Mouse (Mus musculus) embryonic stem cell, embryonic (primary cell): ENCODE measurements at regions not wholly inside any gene's neighbourhood (a gene's known extent, or its start where the extent isn't known, plus 50 kb on each side); places are given as distances from the start of the nearest gene placed in this dataset.

Experiments used
- CTCF ChIA-PET, 4 experiments: fragments of 300-600 bp in 2 of 4; fragments of 350-600 bp in 2 of 4; sonication (Branson Sonifier 250); formaldehyde crosslinking; loops; one replicate each; lab custom pipeline; 2022; ENCODE audit warnings: inconsistent platforms in 2 of 4; lab: Charles Lee
- POLR2A ChIA-PET, 4 experiments: fragments of 300-600 bp in 2 of 4; fragments of 350-600 bp in 2 of 4; sonication (Branson Sonifier 250); formaldehyde crosslinking; loops; one replicate each; lab custom pipeline; 2022; ENCODE audit warnings: antibody characterized with exemption in 4 of 4, inconsistent platforms in 1 of 4; lab: Charles Lee

DNA sequence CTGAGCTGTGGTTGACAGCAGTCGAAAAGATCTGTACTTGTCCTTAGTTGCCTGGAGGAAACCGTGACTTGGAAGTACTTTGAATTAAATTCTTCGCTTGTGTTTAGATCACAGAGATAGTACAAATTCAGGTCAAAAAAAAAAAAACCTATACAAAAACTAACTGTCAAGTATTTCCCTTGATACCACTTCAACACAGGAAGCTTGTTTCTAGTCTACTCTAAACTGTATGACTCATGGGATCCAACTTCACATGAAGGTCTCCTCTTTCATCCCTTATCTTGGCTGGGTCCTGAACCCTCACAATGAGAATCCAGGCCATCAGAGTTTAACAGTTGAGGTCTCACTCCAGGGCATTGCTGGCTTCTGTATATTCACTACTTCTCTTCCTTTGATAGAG is 54.8 kb downstream of the Tmem30b start:
- ChIA-PET CTCF (interaction anchor here in 1 of 4 experiments (0.6 kb wide), 1 partner anchor 26 kb away, joined by 8 read pairs; no protein-coding TSS in a partner anchor), POLR2A (no interaction called here)

DNA sequence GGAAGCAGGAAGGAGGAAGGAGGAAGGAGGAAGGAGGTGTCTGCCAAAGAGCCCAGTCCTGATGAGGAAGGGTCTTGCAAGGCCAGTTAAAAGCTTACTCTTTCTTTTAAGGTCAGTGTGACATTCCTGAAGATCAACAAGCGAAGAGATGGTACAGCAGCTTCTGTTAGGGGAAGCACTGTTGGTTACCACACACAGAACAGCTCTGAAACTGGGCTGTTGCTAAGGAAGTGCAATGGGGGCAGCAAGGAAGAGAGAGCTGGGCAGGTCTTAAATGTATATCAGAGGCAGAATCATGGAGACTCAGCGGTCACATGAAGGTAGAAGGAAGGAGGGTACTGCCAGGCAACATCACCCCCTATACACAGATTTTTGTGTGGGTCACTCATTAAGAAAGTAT is 63.3 kb downstream of the Tmem30b start:
- CTCF ChIA-PET: interaction anchor here in 1 of 4 experiments (1.0 kb wide), 1 partner anchor 34 kb away, joined by 3 read pairs; no protein-coding TSS in a partner anchor
- POLR2A ChIA-PET: interaction anchor here in 1 of 4 experiments (0.6 kb wide), 2 partner anchors 449 to 745 kb away, joined by 3 to 6 read pairs; no protein-coding TSS in a partner anchor

DNA sequence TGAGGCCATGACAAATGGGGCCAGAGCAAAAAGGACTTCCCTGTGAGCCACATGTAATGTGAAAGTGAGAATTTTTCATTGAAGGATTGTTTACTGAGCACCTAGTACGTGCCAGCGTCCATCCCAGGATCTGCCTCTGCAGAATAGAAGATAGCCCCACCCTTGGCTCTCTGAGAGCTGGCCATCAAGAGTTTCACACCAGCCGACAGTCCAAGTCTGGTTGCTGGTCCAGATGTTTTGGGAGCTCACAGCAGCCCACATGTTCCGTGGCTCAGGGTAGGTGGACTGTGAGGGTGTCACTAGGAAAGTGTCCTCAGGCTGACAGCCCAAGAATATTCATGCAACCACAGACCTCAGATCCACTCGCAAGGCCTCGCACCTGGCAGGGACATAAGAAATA is 63.9 kb downstream of the Tmem30b start:
- ChIA-PET CTCF (interaction anchor here in 1 of 4 experiments (0.6 to 1.0 kb wide), 2 partner anchors 34 to 74 kb away, joined by 3 read pairs; no protein-coding TSS in a partner anchor), POLR2A (interaction anchor here in 2 of 4 experiments (0.6 kb wide), 3 partner anchors 448 to 745 kb away, joined by 3 to 6 read pairs (median 3); no protein-coding TSS in a partner anchor)

DNA sequence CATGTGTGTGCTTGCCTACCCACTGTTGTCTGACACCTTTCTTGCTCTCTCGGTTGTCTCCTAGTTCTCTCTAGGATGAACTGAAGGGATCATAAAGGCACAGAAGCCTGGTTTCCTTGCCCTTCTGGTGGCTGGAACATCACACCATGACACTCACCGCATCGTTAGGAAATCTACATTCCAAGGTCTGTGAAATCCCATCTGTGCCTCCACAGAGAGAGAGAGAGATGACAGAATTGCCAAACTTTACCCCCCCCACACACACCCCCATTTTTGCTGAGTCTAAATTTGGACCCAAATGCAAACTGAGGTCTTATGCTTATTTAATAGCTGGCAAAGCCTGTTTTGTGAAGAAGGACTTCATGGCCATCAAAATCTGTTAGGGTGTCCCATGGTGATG is 64.5 kb downstream of the Tmem30b start:
- CTCF ChIA-PET: interaction anchor here in 1 of 4 experiments (0.6 to 1.0 kb wide), 2 partner anchors 35 to 74 kb away, joined by 3 read pairs; no protein-coding TSS in a partner anchor
- POLR2A ChIA-PET: interaction anchor here in 1 of 4 experiments (0.6 kb wide), 1 partner anchor 598 kb away, joined by 3 read pairs; no protein-coding TSS in a partner anchor

DNA sequence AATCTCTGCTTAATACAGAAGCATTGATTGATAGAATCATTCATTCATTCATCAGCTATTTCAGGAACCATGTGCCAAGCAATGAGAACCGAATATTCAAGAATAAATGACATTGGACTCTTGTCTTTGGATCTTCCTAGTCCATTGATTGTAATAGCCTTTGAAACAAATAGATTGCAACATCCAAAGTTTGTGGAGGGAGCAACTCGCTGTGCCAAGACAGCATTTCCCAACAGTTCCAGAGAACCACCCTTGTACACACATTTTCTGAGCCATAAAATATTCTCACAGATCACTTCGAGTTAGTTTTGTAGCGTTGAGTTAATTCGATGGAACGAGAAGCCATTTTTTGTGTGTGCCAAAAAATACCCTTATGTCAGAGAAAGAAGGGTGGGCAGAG is 65.0 kb downstream of the Tmem30b start:
- ChIA-PET CTCF (no interaction called here), POLR2A (no interaction called here)

DNA sequence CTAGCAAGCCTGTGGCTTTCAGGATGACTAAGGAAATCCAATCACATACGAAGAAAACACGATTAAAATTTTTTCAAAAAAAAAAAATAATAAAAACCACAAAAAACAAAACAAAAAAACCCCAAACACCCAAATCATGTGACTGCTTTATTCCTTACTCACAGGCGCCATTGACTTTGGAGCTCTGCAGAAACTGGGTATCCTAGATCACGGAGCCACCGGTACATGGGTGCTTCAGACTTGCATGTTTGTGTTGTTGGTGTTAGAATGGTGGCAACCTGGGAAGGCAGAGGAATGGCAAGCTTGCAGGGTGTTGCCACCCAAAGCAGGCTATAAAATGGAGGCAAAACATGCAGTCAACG is 65.6 kb downstream of the Tmem30b start:
- CTCF ChIA-PET: interaction anchor here in 1 of 4 experiments (1.4 kb wide), 1 partner anchor 37 kb away, joined by 5 read pairs; no protein-coding TSS in a partner anchor

DNA sequence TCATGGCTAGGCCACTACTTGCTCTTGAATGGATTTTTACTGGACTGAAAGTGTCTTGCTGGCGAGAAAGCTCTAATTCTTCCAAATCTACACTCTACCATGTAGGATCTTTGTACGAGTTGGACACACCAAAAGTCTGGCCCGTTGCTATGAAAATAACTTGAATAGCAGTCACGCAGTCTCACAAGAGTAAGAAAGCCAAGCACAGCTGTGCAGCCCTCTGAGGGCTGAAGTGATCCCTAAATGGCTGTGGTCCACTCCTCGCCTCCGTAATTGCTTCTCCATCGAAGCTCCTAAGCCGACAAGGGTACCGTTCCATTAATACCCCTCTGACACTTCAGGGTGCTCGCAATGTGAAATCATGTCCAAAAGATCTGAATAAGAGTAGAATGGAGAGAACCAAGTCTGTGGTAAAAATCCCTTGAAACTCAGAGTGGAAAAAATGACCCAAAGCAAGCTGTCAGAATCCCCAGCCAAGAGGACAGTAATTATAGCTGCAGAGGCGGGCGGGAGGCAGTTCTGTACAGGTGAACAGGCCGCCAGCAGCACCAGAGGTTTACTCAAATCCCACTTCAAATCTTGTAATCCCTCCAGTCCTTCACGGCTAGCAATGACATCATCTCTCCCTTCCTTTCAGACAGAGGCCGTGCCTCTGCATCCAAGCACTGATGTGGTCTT is 66.1 kb downstream of the Tmem30b start:
- ChIA-PET CTCF (interaction anchor here in 2 of 4 experiments (1.4 to 1.6 kb wide), 2 partner anchors 37 to 38 kb away, joined by 5 to 6 read pairs; no protein-coding TSS in a partner anchor), POLR2A (no interaction called here)

More for the DNA sequence above, 65.6 kb downstream of the Tmem30b start:
- POLR2A ChIA-PET: no interaction called here

DNA sequence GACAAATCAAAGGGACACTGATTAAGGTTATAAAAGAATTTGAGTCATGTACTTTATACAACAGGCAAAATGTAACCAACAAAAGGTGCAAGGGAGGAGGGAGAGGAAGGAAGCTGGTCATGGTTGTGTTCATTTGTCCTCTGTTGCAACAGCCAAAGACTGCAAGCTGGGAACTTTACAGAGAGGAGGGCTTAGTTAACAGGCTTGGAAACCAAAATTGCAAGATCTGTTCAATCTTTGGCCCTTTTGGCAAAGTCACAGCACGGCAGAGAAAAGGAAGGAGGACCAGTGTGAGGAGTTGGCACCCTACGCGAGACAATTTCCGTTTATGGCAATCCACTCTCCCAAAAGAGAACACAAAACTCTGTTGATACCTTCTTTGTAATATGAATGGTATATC is 67.6 kb downstream of the Tmem30b start:
- ChIA-PET POLR2A (no interaction called here), CTCF (interaction anchor here in 1 of 4 experiments (1.6 kb wide), 1 partner anchor 38 kb away, joined by 6 read pairs; no protein-coding TSS in a partner anchor)

DNA sequence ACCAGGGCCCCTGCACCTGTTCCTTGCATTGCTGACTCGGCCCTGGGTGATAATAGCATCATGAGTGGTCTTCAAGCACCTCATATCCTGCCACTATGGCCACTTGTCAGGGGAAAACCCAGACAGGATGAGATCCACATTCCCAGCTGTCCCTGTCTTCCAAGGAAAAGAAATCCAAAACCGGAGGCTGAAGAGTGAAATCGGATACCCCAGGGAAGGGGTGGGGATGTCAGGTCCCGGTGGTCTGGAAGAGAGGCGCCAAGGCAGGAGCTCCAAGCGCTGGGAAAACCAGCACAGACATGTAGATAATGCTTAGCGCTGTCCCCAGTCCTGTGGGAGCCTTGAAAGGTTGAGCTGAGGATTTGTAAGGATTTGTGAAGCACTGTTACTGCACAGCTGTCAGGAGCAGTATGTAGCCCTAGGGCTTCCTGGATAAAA is 69.8 kb downstream of the Tmem30b start:
- ChIA-PET POLR2A (interaction anchor here in 1 of 4 experiments (0.7 kb wide), 1 partner anchor 9 kb away, joined by 5 read pairs; no protein-coding TSS in a partner anchor), CTCF (no interaction called here)

DNA sequence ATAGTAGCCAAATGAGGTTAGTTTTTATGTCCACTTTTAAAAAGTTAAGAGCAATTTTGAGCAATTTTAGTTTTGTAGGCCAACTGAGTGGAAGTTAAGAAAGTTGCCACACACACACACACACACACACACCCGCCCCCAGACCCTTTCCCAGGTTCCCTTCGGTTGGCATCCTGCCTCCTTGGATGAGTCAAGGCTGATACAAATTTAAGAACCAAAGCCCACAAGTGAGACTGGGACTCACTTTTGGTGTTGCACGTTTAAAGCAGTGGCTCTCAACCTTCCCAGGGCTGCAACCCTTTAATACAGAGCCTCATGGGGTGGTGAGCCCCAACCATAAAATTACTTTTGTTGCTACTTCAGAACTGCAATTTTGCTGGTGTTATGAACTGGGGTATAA is 70.4 kb downstream of the Tmem30b start:
- POLR2A ChIA-PET: no interaction called here
- CTCF ChIA-PET: no interaction called here

DNA sequence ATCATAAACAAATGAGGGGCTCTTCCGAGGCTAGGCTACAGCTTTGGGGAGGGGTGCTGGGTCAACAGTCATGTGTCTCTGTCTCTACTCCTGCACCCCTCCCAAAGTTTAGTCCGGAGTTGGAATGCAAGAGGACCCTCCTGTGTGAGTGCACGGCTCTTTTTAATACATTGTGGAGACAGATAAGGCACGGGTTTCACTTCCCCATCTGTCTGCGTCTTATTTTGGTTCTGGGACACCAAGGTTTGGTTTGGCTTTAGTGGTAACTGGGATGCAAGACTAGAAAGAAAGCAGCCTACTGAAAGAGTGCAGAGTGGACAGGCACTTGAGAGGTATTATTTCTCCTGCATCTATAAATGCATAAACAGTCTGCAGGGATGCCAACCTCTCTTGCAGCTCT is 71.2 kb downstream of the Tmem30b start:
- CTCF ChIA-PET: no interaction called here
- POLR2A ChIA-PET: no interaction called here

DNA sequence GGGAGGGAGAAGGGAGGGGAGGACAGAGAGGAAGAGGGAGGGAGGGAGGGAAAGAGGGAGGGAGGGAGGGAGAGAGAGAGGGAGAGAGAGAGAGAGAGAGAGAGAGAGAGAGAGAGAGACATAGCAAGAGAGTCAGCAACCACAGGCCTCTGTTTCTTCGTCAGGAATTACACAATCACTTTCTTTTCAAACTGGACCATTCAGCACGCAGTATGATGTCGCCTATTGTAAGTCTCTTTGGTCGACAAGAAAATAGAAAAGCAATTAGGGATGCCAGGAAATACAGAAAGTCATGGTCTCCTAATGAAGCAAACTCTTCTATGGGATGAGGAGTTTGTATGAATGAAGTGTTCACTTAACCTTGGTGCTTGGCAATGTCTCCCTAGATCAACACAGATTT is 73.1 kb downstream of the Tmem30b start:
- POLR2A ChIA-PET: no interaction called here

DNA sequence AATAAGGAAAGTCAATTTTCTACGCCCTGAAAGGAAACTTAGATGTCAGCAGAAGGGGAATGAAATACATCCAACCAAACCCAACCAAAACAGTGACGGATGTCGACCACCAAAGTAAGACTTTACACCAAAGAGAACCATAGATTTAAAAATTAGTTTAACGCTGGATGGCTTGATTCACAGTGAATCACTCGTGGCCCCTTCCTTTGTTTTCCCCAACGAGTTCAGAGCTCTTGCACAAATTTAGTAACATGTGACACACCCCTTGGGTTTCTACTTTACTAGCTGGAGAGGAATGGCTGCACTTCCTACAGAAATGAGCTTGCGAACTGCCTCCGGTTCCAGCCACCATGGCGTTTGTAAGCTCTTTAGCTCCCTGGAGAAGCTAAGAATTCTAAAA is 74.2 kb downstream of the Tmem30b start:
- ChIA-PET CTCF (no interaction called here), POLR2A (no interaction called here)

More for the DNA sequence above, 73.1 kb downstream of the Tmem30b start:
- CTCF ChIA-PET: no interaction called here

DNA sequence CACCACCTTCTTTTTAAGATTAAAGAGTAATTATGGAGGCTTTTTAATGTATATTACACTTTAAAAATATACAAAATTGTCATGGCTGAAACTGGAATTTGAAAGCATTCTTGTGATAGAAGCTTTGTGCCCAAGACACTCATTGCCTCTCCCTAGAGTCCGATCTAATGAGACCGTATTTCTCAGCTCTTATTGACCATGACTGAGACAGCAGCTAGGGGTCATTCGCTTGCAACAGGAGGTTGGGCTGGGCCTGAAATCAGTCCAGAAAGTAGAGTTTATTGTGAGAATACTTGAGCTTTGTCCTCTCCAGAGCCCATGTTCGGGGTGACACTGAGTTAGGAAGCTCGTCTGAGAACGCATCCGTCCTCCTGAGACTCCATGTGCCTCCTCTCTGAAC is 79.7 kb downstream of the Tmem30b start:
- ChIA-PET CTCF (interaction anchor here in 1 of 4 experiments (1.2 kb wide), 1 partner anchor 68 kb away, joined by 4 read pairs; no protein-coding TSS in a partner anchor), POLR2A (interaction anchor here in 1 of 4 experiments (1.1 kb wide), 1 partner anchor 10 kb away, joined by 5 read pairs; no protein-coding TSS in a partner anchor)

DNA sequence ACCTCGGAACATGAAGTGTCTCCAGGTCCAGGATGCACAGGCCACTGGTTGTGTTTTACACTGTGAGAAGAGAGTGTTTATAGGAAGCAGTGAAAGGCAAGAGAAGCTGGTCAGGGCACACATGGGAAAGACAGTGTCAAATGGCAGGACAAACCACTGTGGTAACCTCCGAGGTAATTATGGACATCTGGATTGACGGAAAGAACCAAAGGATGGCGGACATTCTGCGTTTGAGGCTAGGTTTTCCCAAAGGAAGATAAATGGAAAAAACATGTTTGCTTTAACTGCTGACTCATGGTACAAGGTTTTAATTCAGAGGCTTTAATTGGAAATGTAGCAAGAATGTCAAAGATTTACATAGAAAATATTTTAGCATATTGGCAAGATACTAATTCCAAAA is 80.2 kb downstream of the Tmem30b start:
- POLR2A ChIA-PET: no interaction called here
- CTCF ChIA-PET: no interaction called here

DNA sequence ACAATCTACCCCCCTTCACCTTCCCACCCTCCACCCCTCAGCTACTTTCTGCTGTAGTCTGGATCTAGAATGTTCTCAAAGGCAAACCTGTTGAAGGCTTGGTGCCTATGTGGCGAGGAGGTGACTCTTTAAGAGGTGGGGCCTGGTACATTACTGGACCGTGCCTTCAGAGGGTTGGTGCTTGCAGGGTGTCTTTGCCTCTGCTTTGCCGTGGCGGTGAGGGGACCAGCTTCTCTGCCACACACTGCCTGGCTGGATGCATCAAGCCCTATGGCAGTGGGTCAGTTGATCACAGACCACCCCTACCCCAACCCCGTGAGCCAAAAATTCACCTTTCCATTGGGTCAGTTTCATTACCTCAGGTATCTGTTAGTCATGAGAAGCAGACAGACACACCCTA is 81.9 kb downstream of the Tmem30b start:
- ChIA-PET POLR2A (no interaction called here), CTCF (interaction anchor here in 1 of 4 experiments (0.7 kb wide), 1 partner anchor 523 kb away, joined by 5 read pairs; no protein-coding TSS in a partner anchor)

DNA sequence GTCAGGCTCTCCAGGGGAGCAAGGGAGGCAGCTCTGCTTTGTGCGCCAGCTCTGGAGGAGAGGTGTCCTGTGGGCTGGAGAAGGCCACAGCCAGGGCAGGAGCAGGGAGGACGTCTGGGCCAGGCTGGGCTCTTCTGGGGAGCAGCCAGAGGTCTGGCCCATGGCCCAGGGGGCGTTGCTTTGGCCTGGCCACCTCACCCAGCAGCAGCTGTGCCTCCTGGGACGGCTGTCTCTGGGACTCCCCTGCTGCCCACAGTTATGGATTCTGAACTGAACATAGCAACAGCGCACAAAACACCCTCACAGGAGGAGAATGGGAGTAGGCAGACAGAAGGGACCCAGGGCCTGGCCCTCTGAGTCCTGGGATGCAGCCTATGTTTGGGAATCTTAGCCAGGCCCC is 84.1 kb downstream of the Tmem30b start:
- ChIA-PET CTCF (interaction anchor here in 3 of 4 experiments (0.8 to 1.1 kb wide), 3 partner anchors 12 to 55 kb away, joined by 4 read pairs; no protein-coding TSS in a partner anchor), POLR2A (no interaction called here)

DNA sequence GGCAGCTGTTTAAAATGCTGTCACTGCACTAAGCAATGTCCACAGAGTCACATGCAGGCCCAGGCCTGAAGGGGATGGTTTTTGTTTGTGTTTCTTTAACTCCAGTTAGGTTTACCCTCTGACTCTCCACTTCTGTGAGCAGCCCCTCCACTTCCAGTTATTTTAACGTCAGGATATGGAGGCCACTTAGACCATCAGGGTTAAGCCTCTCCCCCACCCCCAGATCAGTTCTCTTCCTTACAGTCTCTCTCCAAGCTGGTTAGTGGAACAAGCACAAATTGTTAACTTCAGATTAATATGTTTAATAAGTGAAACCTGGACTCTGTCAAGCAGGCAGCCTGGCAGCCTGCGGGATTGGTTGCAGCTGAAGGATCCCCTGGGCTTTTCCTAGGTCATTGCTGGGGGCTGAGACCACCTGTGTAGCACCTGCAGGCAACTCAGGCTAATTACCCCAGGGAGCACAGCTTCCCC is 85.9 kb downstream of the Tmem30b start:
- POLR2A ChIA-PET: interaction anchor here in 1 of 4 experiments (0.6 to 1.4 kb wide), 2 partner anchors 10 to 261 kb away, joined by 3 to 5 read pairs; no protein-coding TSS in a partner anchor

DNA sequence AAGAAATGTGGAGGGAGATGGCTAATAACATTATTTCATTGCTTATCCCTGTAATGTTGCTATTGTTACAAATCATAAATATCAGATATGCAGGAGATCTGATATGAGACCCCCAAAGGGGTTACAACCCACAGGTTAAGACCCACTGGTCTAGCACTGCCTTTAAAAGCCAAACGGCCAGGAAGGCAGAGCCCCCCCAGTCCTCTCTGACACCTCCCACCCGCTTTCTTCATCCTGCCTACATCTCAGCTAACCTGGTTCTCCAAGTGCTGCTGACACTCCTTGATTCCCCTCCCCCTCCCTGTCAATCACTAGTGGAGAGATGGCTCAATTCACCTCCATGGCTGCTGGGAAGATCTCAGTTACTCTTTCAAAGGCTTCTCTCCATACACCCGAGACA is 94.9 kb downstream of the Tmem30b start:
- CTCF ChIA-PET: interaction anchor here in 3 of 4 experiments (1.1 to 2.8 kb wide), 10 partner anchors 54 to 475 kb away, joined by 4 to 15 read pairs (median 7); no protein-coding TSS in a partner anchor
- POLR2A ChIA-PET: interaction anchor here in 1 of 4 experiments (1.2 kb wide), 1 partner anchor 431 kb away, joined by 4 read pairs; no protein-coding TSS in a partner anchor

More for the DNA sequence above, 85.9 kb downstream of the Tmem30b start:
- CTCF ChIA-PET: interaction anchor here in 1 of 4 experiments (0.9 kb wide), 1 partner anchor 10 kb away, joined by 3 read pairs; no protein-coding TSS in a partner anchor
